Mouse (Mus musculus) cerebellum, adult 18-20 months (tissue): ENCODE measurements around the gene Zscan29.
A peak's percentile ranks its signal among the peaks of the same experiment; 100 is the strongest.

Experiments
- DNase-seq, 2 experiments: peaks; one replicate each; pipeline ENCODE4 v3.0.0; 2021

Zscan29 gene

GRCm38 (mm10) chr2:121170980-121171742 lies at the start of gene Zscan29:
Gene Zscan29, minus strand, starts transcription at chr2:121171125.
- DNase-seq = peak; percentile 88 to 92

- no peak for DNase-seq
Observed at GRCm38 (mm10) chr2:121219994-121220393, 49.1 kb upstream of the Zscan29 start.

DNA sequence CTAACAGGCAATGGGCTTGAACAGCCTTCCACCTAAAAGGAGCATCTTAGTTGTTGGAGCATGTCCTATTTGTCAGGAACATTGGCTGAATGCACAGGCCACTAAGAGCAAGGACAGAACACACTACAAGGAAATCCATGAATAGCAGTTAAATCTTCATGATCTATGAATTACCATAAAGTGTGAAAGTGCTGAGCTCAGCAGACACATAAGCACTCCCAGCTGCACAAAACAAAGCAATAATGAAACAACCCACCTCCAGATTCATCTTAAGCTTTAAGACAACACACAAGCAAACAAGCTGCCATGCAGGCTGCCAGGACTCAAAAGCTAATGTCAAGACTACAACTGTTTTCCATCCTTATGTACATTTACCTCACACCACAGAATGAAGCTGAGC lies 48.3 kb upstream of the Zscan29 start:
- no peak for DNase-seq

GRCm38 (mm10) chr2:121214491-121214890 lies 43.6 kb upstream of the Zscan29 start:
- peak; percentile 11 to 17 for DNase-seq

GRCm38 (mm10) chr2:121206541-121206940 lies 35.6 kb upstream of the Zscan29 start:
- DNase-seq = no peak

DNA sequence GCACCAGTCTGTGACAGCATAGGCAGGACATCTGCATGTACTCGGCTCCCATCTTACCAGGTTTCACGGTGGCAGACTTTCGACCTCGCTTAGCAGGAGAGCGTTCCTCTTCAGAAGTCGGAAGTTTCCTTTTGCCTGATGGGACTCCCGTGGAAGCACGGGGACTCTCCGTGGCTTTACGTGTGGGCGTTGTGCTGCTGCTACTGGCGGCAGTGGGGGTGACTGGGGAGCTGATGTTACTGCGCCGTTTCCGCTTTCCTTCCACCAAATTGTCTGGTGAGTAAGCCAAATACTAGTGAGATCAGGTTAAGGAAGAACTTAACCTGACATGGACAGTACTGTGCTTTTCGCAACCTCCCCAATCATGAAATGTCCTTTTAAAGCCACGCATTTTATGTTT lies 33.4 kb upstream of the Zscan29 start:
- DNase-seq = no peak

GRCm38 (mm10) chr2:121195466-121195865 lies 24.5 kb upstream of the Zscan29 start:
- DNase-seq = no peak

DNA sequence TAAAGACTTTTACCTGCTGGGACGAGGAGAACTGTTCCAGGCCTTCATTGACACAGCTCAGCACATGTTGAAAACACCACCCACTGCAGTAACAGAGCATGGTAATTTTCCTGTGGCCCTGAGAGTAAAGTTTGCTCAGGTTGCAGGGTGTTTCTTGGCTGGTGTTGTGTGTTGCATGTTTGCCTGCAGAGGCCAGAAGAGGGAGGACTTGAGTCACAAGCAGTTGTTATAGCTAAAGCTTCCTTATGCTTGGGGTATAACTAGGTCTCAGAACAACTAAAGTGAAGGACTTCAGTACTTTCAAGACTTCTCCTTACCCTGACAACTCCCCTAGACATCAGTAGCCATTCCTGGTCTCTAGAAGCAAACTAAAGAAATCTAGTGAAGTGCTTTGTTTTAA lies 17.6 kb upstream of the Zscan29 start:
- no peak for DNase-seq

DNA sequence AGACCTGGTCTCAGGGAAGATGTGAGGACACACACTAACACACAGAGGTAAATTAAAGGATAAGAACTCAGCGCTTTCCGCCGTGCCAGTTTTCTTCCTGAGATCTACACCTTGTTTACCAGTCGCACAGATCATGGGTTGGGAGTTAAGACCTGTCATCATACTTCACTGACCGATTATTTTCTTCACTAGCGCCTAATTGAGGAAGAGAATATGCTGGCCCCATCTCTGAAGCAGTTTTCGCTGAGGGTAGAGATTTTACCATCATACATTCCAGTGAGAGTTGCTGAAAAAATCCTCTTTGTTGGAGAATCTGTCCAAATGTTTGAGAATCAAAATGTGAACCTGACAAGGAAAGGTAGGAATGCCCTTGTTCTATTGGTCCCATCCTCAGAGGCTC lies 13.2 kb upstream of the Zscan29 start:
- peak in 1 of 2 experiments; percentile 12 for DNase-seq

GRCm38 (mm10) chr2:121183431-121183830 lies 12.5 kb upstream of the Zscan29 start:
- peak; percentile 83 to 87 for DNase-seq

- DNase-seq = no peak
Observed at GRCm38 (mm10) chr2:121178828-121179479, 8.0 kb upstream of the Zscan29 start.

DNA sequence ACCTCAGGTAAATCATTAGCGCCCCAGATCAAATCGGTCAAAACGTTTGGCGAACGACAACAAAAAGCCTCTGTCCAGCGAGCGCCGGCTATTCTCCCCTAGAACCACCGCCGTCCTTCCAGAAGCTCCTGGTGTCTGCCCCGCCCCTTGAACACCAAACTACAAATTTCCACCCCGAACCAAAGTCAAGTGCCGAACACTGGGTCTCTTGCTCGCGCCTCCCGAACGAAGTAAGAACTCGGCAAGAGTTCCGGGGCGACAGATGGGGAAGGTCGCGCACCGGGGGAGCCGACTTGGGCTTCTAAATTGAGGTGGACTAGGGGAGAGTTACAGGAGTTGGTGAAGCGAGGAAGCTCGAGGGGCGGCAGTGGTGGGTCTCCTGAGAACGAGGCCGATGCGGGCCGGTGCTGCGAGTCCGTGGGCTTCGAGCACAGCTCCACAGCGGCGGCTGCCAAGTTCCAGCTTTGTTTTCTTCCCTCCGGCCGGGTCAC lies 399 bp downstream of the Zscan29 start, which contains the start of gene Tubgcp4:
TSS of gene Tubgcp4 (plus strand) at position 174 of the 491 bp plus-strand sequence.
- DNase-seq = no peak

DNA sequence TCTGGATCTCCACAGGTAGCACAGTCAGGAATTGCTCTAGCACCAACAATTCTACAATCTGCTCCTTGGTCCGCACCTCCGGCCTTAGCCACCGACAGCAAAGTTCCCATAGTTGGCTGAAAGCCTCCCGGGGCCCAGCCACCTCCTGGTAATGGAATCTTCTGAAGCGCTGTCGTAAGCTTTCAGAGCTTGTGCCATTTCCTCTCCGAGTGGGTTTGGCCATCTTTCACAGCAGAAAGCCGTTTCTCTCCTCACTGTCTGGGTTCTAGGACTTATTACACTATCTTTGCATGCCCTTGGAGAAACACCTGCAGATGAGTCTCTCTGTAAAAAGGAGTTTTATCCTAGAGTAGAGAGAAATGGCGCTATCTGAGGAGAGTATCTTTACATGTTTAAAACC lies 1.0 kb downstream of the Zscan29 start:
- DNase-seq = peak; percentile 28 to 40

- no peak for DNase-seq
Observed at GRCm38 (mm10) chr2:121169173-121169572, 1.8 kb downstream of the Zscan29 start.

- DNase-seq = no peak
Observed at GRCm38 (mm10) chr2:121153100-121153499, 17.8 kb downstream of the Zscan29 start.

DNA sequence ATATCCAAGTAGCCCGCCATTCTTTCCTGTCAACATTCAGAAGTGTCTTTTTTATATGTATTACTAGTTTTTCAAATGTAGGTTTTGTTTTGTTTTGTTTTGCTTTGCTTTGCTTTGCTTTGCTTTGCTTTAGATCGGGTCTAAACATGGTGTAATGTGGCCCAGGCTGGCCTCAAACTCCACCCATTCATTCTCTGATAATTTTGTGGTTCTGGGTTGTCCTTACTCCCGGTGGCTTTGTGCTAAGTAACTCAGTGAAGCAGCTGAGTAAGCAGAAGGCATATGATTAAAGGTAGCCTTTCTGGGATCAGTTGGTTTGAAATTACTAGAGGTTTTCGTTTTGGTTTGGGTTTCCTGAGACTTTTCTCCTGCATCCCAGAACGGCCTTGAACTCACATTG lies 21.2 kb downstream of the Zscan29 start:
- no peak for DNase-seq

DNA sequence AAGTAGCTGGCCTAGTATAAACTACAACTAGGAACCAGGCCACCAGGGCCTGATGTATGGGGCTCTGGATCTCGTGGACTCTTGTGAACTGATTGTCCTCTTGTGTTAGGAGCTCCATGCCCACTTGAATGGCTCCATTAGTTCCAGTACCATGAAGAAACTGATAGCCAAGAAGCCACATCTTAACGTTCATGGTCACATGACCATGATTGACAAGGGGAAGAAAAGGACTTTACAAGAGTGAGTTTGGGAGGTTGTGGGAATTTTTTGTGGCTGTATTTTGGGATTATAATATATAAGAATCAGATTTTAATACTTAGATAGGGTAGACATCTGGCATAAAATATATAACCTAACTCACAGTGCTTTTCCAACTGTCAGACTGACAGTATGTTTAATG lies 28.5 kb downstream of the Zscan29 start:
- DNase-seq = no peak

GRCm38 (mm10) chr2:121141216-121142035 lies 29.5 kb downstream of the Zscan29 start:
- DNase-seq = peak in 1 of 2 experiments; percentile 16

DNA sequence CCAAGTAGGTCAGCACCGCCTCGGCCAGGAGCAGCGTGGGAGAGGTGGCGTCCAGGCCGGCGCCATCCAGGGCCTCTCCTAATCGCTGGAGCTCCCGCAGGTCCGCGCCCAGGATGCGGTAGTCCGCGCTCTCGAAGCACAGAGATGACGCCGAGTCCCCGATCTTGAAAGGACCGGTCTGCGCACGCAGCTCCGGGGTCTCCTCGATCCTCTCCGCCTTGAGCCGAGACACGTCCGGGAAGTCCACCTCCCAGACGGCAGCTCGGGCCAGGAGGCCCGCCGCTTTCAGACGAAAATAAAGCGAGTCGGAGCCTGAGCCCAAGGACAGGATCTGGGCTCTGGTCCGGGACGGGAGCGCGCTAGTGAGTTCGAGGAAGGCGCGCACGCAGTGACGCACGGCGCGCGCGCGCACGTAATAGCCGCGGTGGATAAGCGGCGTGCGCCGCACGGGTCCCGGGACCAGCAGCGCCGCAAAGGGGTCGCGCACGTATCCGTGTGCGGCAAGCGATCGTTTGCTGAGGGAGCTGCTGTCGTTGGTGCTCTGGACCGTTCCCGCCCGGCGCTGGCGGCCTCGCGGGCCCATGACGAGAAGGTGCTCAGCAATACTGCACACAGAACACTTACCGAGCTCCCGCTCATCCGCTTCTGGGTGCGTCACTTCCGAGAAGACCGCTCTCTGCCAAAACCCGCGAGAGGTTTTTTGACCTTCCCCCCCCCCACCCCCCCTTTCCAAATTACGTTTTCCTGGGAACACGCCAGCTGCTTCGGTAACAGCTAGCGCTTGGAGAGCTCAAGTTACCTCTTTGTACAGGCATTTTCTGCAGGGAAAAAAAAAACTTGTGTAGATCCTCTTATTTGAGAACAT lies 30.7 kb downstream of the Zscan29 start, which contains the start of the genes Adal and Lcmt2:
TSS of gene Adal (plus strand) at position 411 of the 865 bp plus-strand sequence.
TSS of gene Lcmt2 (minus strand) at position 636 of the 865 bp plus-strand sequence.
- peak; percentile 88 to 98 for DNase-seq

DNA sequence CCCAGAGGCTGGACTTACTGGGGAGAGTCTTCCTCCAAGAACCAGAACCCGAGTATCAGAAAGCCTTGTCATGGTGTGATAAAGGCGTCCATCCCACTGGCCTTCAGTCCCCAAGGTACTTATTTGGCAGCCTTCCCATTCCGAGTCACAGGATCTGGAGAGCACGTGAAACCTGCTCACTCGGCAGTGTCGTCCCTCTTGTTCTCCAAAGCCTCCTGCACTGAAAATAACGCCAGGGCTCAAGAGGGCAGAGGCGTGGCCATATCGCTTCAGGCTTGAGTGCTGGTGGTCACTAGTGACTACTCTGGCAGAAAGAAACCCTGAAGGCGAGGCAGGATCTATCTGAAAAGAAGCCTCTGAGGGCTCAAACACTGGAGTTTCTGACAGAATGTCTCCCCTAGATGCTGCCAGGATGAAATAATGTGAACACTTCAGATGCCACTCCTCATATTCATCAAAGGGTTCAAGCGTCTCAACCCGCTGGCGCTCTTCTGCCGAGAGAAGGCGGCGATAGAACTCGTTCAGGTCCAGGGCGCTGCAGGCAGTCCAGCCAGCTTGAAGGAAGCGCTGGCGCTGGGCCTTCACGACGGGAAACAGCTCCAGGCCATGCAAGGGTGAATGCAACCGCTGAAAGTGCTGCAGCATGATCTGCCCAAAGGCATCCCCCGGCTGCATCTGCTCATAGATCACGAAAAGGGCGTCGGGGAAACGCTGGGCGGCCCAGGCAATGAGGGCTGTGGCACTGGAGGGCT lies 31.5 kb downstream of the Zscan29 start:
- DNase-seq = peak; percentile 51 to 63

GRCm38 (mm10) chr2:121137371-121137770 lies 33.6 kb downstream of the Zscan29 start:
- DNase-seq = no peak
